Mouse (Mus musculus): ENCODE measurements around the gene Samd15. TPM values are rescaled to one million over a fixed set of nuclear protein-coding genes. Genes with fewer than 3 reads are reported as not detected.
A peak's percentile ranks its signal among the peaks of the same experiment; 100 is the strongest.
"Not testable (repeated sequence)": the region's sequence is repeated elsewhere in the genome, so short reads cannot be mapped to it uniquely, and the experiment has no call there.

Gene Samd15
- polyA plus RNA-seq (2017; shearing (Covaris generic)), result 1 to 10 TPM; 1.9 to 4.5 (median 1.9) TPM

GRCm38 (mm10) chr12:87199206-87199972 lies at the start of gene Samd15:
TSS of gene Samd15 (plus strand) at chr12:87199723.
- peak; percentile 56 for ATAC-seq

DNA sequence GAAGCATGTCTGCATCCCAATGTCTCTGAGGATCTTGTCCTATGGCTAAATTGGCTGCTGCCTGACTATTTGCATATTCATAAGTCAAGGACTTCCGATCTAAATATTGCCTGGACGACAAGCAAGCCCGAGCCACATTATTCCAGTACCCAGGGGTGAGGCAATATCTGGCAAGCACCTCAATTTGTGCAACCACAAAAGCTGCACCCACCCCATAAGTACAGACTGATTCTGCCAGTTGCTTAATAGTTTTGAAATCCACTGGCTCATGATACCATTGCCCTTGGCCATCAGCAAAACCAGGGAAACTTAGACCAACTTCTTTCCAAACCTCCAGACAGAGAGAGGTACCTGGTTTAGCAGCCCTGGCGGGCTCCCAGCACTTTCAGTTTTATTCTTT lies 45.1 kb upstream of the Samd15 start:
- ATAC-seq, result not testable (repeated sequence)

GRCm38 (mm10) chr12:87157361-87157760 lies 42.2 kb upstream of the Samd15 start:
- ATAC-seq, result no peak

DNA sequence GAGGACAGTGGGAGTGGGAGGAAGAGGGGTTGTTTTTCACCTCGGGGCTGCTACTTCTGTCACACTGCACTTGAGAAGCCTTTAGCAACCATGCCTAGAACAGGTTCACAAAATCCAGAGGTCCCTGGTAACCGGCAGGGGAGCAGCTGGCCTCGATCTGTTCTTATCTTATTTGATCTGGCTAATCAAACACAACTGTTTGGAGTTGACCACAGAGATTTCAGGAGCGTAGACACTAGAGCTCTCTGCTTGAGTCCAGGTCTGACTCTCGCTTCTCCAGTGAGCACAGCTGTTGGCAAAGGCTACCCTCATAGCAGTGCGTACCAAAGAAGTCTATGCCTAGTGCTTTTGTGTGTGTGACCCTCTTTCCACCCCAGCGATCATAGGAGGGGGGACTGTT lies 41.4 kb upstream of the Samd15 start:
- no peak for ATAC-seq

- no peak for ATAC-seq
Measured at GRCm38 (mm10) chr12:87160310-87160709, 39.2 kb upstream of the Samd15 start.

DNA sequence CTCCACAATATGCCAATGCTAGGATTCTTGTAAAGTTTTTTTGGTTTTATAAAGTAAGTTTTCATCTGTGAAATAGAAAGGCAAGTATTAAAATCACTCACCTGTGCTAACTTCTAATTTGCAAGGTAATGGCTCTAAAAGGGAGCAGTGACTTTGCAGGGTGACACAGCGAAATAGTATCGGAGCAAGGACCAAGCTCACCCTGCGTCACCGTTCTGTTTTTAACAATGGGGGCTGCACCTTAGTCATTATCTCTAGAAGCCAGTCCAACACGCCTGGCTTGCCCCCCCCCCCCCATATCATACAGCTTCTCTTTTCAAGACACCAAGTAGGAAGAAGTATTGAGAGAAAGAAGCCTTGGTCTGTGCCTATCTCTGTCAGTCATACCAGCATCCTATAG lies 38.7 kb upstream of the Samd15 start:
- no peak for ATAC-seq

- no peak for ATAC-seq
Measured at GRCm38 (mm10) chr12:87175194-87175946, 24.2 kb upstream of the Samd15 start.

- no peak for ATAC-seq
Measured at GRCm38 (mm10) chr12:87177631-87178030, 21.9 kb upstream of the Samd15 start.

- no peak for ATAC-seq
Measured at GRCm38 (mm10) chr12:87193008-87193407, 6.5 kb upstream of the Samd15 start.

- ATAC-seq, result no peak
Measured at GRCm38 (mm10) chr12:87195069-87195468, 4.5 kb upstream of the Samd15 start.

GRCm38 (mm10) chr12:87196310-87196709 lies 3.2 kb upstream of the Samd15 start:
- no peak for ATAC-seq

DNA sequence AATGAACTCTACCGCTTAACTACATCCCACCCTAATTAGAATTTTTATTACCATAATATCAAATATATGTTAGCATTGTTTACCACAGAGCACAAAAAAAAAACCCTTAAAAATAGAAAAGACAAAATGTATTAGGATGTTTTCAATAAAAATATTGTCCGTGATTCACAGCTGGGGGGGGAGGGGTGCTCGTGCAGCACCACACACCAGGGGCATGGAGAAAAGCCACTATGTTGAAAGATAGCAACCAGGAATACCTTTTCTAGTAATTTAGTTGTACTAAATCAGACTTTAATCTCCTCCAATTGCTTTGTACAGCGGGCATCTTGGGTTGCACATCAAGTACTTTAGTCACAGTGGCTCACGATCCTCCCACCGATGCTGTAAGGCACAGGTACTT lies 731 bp upstream of the Samd15 start:
- no peak for ATAC-seq

GRCm38 (mm10) chr12:87199973-87200586 lies 557 bp downstream of the Samd15 start, which contains the start of gene Tmed8:
TSS of gene Tmed8 (minus strand) at chr12:87200454.
- peak; percentile 85 for ATAC-seq

- ATAC-seq, result no peak
Measured at GRCm38 (mm10) chr12:87201694-87202093, 2.2 kb downstream of the Samd15 start.

DNA sequence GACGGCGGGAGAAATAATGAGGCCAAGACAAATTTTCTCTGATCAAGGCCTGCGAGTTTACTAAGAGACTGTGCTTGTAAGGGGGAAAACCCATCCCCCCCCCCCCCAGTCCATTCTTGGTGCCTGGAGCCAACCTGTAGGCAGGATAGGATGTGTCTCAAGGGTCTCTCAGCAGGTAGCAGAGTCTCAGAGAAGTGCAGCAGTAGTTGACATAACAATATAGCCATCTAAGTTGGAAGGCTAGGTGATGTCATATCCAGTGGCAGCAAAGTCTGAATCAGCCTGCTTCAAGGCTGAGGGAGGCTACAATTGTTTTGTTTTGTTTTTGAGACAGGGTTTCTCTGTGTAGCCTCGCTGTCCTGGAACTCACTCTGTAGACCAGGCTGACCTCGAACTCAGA lies 6.3 kb downstream of the Samd15 start:
- ATAC-seq, result not testable (repeated sequence)

GRCm38 (mm10) chr12:87212844-87213606 lies 13.5 kb downstream of the Samd15 start:
- ATAC-seq, result no peak

- no peak for ATAC-seq
Measured at GRCm38 (mm10) chr12:87216053-87216452, 16.5 kb downstream of the Samd15 start.

GRCm38 (mm10) chr12:87217596-87217995 lies 18.1 kb downstream of the Samd15 start:
- ATAC-seq, result no peak

DNA sequence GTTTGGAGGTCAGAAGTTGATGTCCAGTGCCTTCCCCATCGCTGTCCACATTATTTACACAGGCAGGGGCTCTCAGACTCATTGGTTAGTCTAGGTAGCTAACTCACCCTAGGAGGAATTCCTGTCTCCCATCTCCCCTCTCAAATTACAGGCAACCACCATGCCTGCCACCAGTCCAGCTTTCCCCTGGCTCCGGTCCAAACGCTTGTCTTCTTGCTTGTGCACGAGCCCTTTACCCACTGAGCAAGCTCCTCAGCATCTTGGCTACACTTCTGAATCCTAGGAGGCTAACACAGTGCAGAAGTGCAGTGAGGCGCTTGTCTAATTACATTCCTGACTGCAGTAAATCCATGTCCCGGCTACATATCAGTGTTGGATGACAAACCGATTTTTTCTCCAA lies 19.8 kb downstream of the Samd15 start:
- no peak for ATAC-seq

GRCm38 (mm10) chr12:87224950-87225349 lies 25.4 kb downstream of the Samd15 start:
- no peak for ATAC-seq

GRCm38 (mm10) chr12:87226801-87227200 lies 27.3 kb downstream of the Samd15 start:
- ATAC-seq, result no peak

DNA sequence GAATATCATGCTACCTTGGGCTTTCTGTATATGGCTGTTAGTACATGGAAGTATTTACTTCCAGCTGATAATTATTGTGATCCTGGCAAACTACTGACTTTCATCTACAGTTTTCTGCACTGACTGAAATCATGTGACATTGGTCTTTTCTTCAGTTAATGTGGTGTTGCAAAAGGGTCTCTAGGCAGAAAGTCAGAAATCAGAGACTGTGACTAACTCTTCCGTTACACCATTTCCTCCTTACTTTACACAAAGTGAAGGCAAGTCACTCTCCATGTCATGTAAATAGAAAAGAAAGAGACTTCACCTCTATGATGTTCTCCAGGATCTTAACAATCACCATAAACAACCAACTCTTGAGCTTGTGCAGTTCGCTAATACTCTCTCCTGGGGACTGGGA lies 30.1 kb downstream of the Samd15 start:
- no peak for ATAC-seq

All from inflammation-experienced regulatory T-cells, adult 6 months (primary cell).